Mouse (Mus musculus) heart, postnatal 0 days (tissue): ENCODE data around the gene Htatip2. TPM values are rescaled to one million over a fixed set of nuclear protein-coding genes. Genes with fewer than 3 reads are reported as not detected.

Source experiments
- ATAC-seq: fragments of 200-750 bp; cut with Nextera tagmentation; 2 replicates; pipeline ENCODE4 v1.8.0; 2017; ENCODE audit warnings: low read depth, moderate number of reproducible peaks, moderate library complexity; ENCODE audit not compliant: insufficient read depth
- DNase-seq: peaks from one replicate; pipeline ENCODE4 v3.0.0-alpha.2; 2016; ENCODE audit warnings: low spot score
- H3K27ac ChIP-seq: fragments of 300-500 bp; sonication (generic); 2 replicates; pipeline ENCODE4 v1.5.1; 2014; ENCODE audit warnings: low read depth, mild to moderate bottlenecking
- H3K27me3 ChIP-seq: fragments of 300-500 bp; sonication (generic); 2 replicates; pipeline ENCODE4 v1.6.1; 2014; ENCODE audit warnings: low read length, mixed read lengths; ENCODE audit not compliant: control insufficient read depth, insufficient read depth
- H3K36me3 ChIP-seq: fragments of 300-500 bp; sonication (generic); replicated peaks from 2 replicates; pipeline ENCODE4 v1.6.1; 2014; ENCODE audit warnings: low read length, mixed read lengths; ENCODE audit not compliant: control insufficient read depth, insufficient read depth
- H3K4me1 ChIP-seq: fragments of 300-500 bp; sonication (generic); 2 replicates; pipeline ENCODE4 v1.6.1; 2014; ENCODE audit warnings: antibody characterized with exemption; ENCODE audit not compliant: control insufficient read depth, insufficient read depth
- H3K4me2 ChIP-seq: fragments of 300-500 bp; sonication (generic); 2 replicates; pipeline ENCODE4 v1.6.1; 2014; ENCODE audit warnings: low read depth, mild to moderate bottlenecking, low read length, moderate library complexity
- H3K4me3 ChIP-seq: fragments of 300-500 bp; sonication (generic); 2 replicates; pipeline ENCODE4 v1.5.1; 2014; ENCODE audit warnings: low read depth, low read length
- H3K9ac ChIP-seq: fragments of 300-500 bp; sonication (generic); replicated peaks from 2 replicates; pipeline ENCODE4 v1.6.1; 2014; ENCODE audit warnings: low read depth, low read length, mixed read lengths
- H3K9me3 ChIP-seq: fragments of 300-500 bp; sonication (generic); replicated peaks from 2 replicates; pipeline ENCODE4 v1.6.1; 2016; ENCODE audit warnings: low read length; ENCODE audit not compliant: control insufficient read depth
- CTCF ChIP-seq: IDR thresholded peaks from 2 replicates; pipeline ENCODE4 v1.5.1; 2016; ENCODE audit warnings: antibody characterized with exemption, control low read depth, low read depth
- EP300 ChIP-seq: IDR thresholded peaks from 2 replicates; pipeline ENCODE4 v1.6.1; 2016; ENCODE audit warnings: antibody characterized with exemption, low read depth
- WGBS: fragments of 180-500 bp; shearing (Covaris S2); extraction: QIAGEN DNeasy Blood & Tissue Kit; methylation state at CpG from one replicate; pipeline ENCODE4 v1.1.7; 2014; 5-methylcytosine and 5-hydroxymethylcytosine counted together
- polyA plus RNA-seq: library from polyadenylated mRNA; unstranded; fragments of >200 nt; fragmentation: Nextera tagmentation; extraction: Ambion mirVana; gene quantifications from 2 replicates; pipeline ENCODE4 v1.2.1, GENCODE M21; 2015
- total RNA-seq: library from RNA; depleted of rRNA; stranded (reverse); fragments of >200 nt; gene quantifications from 2 replicates; pipeline ENCODE4 v1.2.3, GENCODE M21; 2014; ENCODE audit warnings: low replicate concordance

Gene Htatip2
- total and polyA plus RNA-seq, 2 experiments from 2014 or later = 3.4 to 16.5 TPM

GRCm38 (mm10) chr7:49787383-49787645, 28.4 kb downstream of the Htatip2 start:
- WGBS = 95% methylated on average over 3 of the region's 3 CpGs
- H3K4me1 ChIP-seq = no peaks in the 10 kb centered on the region
- H3K4me2 ChIP-seq = no peak overlapping the region
- H3K4me3 ChIP-seq = no peak overlapping the region
- H3K27me3 ChIP-seq = no peaks in the 10 kb centered on the region
- no peak for ATAC-seq
- no peak overlapping the region for H3K9ac ChIP-seq
- H3K27ac ChIP-seq = no peak overlapping the region
- peaks cover 62% of the 10 kb centered on the region for H3K36me3 ChIP-seq
- DNase-seq = no peak
- no peaks in the 10 kb centered on the region for H3K9me3 ChIP-seq
- TF ChIP-seq EP300 = no peak

- no peak for ATAC-seq
- Histone ChIP-seq H3K4me3 (no peak overlapping the region), H3K4me1 (no peaks in the 10 kb centered on the region), H3K9me3 (no peaks in the 10 kb centered on the region), H3K27me3 (no peaks in the 10 kb centered on the region), H3K4me2 (no peak overlapping the region), H3K27ac (no peak overlapping the region), H3K36me3 (peaks cover 69% of the 10 kb centered on the region), H3K9ac (no peak overlapping the region)
- 89% methylated on average over 2 of the region's 2 CpGs for WGBS
- TF ChIP-seq CTCF (no peak), EP300 (no peak)
- no peak for DNase-seq
These were observed 35.4 kb downstream of the Htatip2 start for GRCm38 (mm10) chr7:49794304-49794703.

- no peaks in the 10 kb centered on the region for H3K27me3 ChIP-seq
- DNase-seq (no peak), ATAC-seq (no peak)
- TF ChIP-seq CTCF (no peak), EP300 (no peak)
- peaks cover 53% of the 10 kb centered on the region for H3K36me3 ChIP-seq
- H3K4me2 ChIP-seq = no peak overlapping the region
- WGBS = 67% methylated on average over 1 of the region's 1 CpGs
- no peak overlapping the region for H3K4me3 ChIP-seq
- no peak overlapping the region for H3K27ac ChIP-seq
- H3K4me1 ChIP-seq = no peaks in the 10 kb centered on the region
- no peaks in the 10 kb centered on the region for H3K9me3 ChIP-seq
- H3K9ac ChIP-seq = no peak overlapping the region
These were observed 38.3 kb downstream of the Htatip2 start for GRCm38 (mm10) chr7:49797171-49797570.

GRCm38 (mm10) chr7:49803511-49803910, 44.6 kb downstream of the Htatip2 start:
- Histone ChIP-seq H3K4me2 (no peak overlapping the region), H3K4me3 (no peak overlapping the region), H3K27ac (no peak overlapping the region), H3K4me1 (0 out of 2 replicates have a peak, but pooled peaks cover 4% of the 10 kb centered on the region), H3K9me3 (no peaks in the 10 kb centered on the region), H3K36me3 (peaks cover 31% of the 10 kb centered on the region), H3K9ac (no peak overlapping the region), H3K27me3 (no peaks in the 10 kb centered on the region)
- DNase-seq (no peak), ATAC-seq (no peak)
- TF ChIP-seq CTCF = no peak
- no peak for TF ChIP-seq EP300
- WGBS = 82% methylated on average over 6 of the region's 6 CpGs

- no peaks in the 10 kb centered on the region for H3K9me3 ChIP-seq
- no peak overlapping the region for H3K4me2 ChIP-seq
- H3K27ac ChIP-seq = no peak overlapping the region
- H3K9ac ChIP-seq = no peak overlapping the region
- TF ChIP-seq EP300 (no peak), CTCF (no peak)
- DNase-seq (no peak), ATAC-seq (no peak)
- no peaks in the 10 kb centered on the region for H3K27me3 ChIP-seq
- 0 out of 2 replicates have a peak, but pooled peaks cover 4% of the 10 kb centered on the region for H3K4me1 ChIP-seq
- no peak overlapping the region for H3K4me3 ChIP-seq
- WGBS = 29% methylated on average over 5 of the region's 5 CpGs
- peaks cover 28% of the 10 kb centered on the region for H3K36me3 ChIP-seq
These were observed 45.8 kb downstream of the Htatip2 start for GRCm38 (mm10) chr7:49804638-49805165.

GRCm38 (mm10) chr7:49805618-49806017, 46.7 kb downstream of the Htatip2 start:
- ATAC-seq = no peak
- no peaks in the 10 kb centered on the region for H3K9me3 ChIP-seq
- no peak for DNase-seq
- 0 out of 2 replicates have a peak, but pooled peaks cover 4% of the 10 kb centered on the region for H3K4me1 ChIP-seq
- no peak overlapping the region for H3K9ac ChIP-seq
- peaks cover 23% of the 10 kb centered on the region for H3K36me3 ChIP-seq
- no peak for TF ChIP-seq EP300
- TF ChIP-seq CTCF = no peak
- no peak overlapping the region for H3K27ac ChIP-seq
- WGBS = 83% methylated on average over 3 of the region's 3 CpGs
- no peak overlapping the region for H3K4me3 ChIP-seq
- H3K4me2 ChIP-seq = no peak overlapping the region
- no peaks in the 10 kb centered on the region for H3K27me3 ChIP-seq
